Mouse (Mus musculus): Measurements from ENCODE around the gene Gm7168.
"Not testable (repeated sequence)": the region's sequence is repeated elsewhere in the genome, so short reads cannot be mapped to it uniquely, and the experiment has no call there.

Gm7168 gene

GRCm38 (mm10) chr17:13948073-13948472, at the start of gene Gm7168:
TSS of gene Gm7168 (plus strand) at chr17:13948373.
- DNase-seq, result not testable (repeated sequence)

- DNase-seq, result no peak
Observed at GRCm38 (mm10) chr17:13898838-13899237, 49.3 kb upstream of the Gm7168 start.

GRCm38 (mm10) chr17:13899241-13899640, 48.9 kb upstream of the Gm7168 start:
- no peak for DNase-seq

GRCm38 (mm10) chr17:13903793-13904192, 44.4 kb upstream of the Gm7168 start:
- no peak for DNase-seq

GRCm38 (mm10) chr17:13907082-13907481, 41.1 kb upstream of the Gm7168 start:
- DNase-seq, result no peak

GRCm38 (mm10) chr17:13907681-13908080, 40.5 kb upstream of the Gm7168 start:
- no peak for DNase-seq

- no peak for DNase-seq
Observed at GRCm38 (mm10) chr17:13913951-13914350, 34.2 kb upstream of the Gm7168 start.

GRCm38 (mm10) chr17:13914531-13914930, 33.6 kb upstream of the Gm7168 start:
- no peak for DNase-seq

GRCm38 (mm10) chr17:13920771-13921170, 27.4 kb upstream of the Gm7168 start:
- DNase-seq, result no peak

- DNase-seq, result no peak
Observed at GRCm38 (mm10) chr17:13923418-13923817, 24.8 kb upstream of the Gm7168 start.

- no peak for DNase-seq
Observed at GRCm38 (mm10) chr17:13924588-13924987, 23.6 kb upstream of the Gm7168 start.

GRCm38 (mm10) chr17:13925931-13926330, 22.2 kb upstream of the Gm7168 start:
- DNase-seq, result no peak

GRCm38 (mm10) chr17:13930421-13930820, 17.8 kb upstream of the Gm7168 start:
- DNase-seq, result no peak

GRCm38 (mm10) chr17:13935364-13935763, 12.8 kb upstream of the Gm7168 start:
- DNase-seq, result not testable (repeated sequence)

- DNase-seq, result no peak
Observed at GRCm38 (mm10) chr17:13937787-13938186, 10.4 kb upstream of the Gm7168 start.

GRCm38 (mm10) chr17:13938652-13939051, 9.5 kb upstream of the Gm7168 start:
- DNase-seq, result no peak

- DNase-seq, result not testable (repeated sequence)
Observed at GRCm38 (mm10) chr17:13939231-13939630, 8.9 kb upstream of the Gm7168 start.

GRCm38 (mm10) chr17:13940487-13940886, 7.7 kb upstream of the Gm7168 start:
- DNase-seq, result no peak

GRCm38 (mm10) chr17:13951570-13951969, 3.4 kb downstream of the Gm7168 start:
- not testable (repeated sequence) for DNase-seq

- DNase-seq, result not testable (repeated sequence)
Observed at GRCm38 (mm10) chr17:13958129-13958528, 10.0 kb downstream of the Gm7168 start.

- not testable (repeated sequence) for DNase-seq
Observed at GRCm38 (mm10) chr17:13962245-13962644, 14.1 kb downstream of the Gm7168 start.

GRCm38 (mm10) chr17:13965048-13965447, 16.9 kb downstream of the Gm7168 start:
- DNase-seq, result not testable (repeated sequence)

GRCm38 (mm10) chr17:13969917-13970316, 21.7 kb downstream of the Gm7168 start:
- not testable (repeated sequence) for DNase-seq

GRCm38 (mm10) chr17:13970796-13971195, 22.6 kb downstream of the Gm7168 start:
- DNase-seq, result not testable (repeated sequence)

GRCm38 (mm10) chr17:13987690-13988089, 39.5 kb downstream of the Gm7168 start:
- no peak for DNase-seq

GRCm38 (mm10) chr17:13993425-13993824, 45.3 kb downstream of the Gm7168 start:
- DNase-seq, result not testable (repeated sequence)
